In the genomic region with DNA sequence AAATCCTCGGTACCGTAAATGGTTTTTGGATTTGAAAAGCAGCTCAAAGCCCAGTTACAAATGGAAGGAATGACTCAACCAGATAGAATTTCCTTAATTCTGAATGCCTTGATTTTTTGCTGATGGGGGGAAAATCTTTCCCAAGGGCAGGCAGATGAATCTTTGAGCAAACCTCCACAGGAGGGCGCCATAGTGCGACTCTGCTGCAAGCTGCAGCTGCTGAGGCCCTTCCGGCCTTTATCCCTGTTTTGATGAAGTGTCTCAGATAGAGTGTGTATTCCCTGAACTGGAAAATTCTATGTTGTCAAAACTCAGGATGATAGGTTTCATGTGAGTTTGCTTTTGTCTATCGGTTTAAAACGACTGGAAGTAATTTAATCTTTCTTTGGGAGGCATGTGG, we compare ENCODE assay signal across 9 mouse cellular contexts.
DNase-seq lines count a peak whose midpoint lies in the region; ATAC-seq lines count a peak whose summit lies in the region.
"Had no signal": no experiment of that assay in that cellular context is flagged by ENCODE, and none has a peak within 500 bp of the region (broad histone marks: within the 10 kb centered on the region; RNA-seq: fewer than 3 reads in every experiment).

No protein-coding gene starts in this region.

- DNase-seq in spleen, adult 18-20 months = peak; percentile 17 to 63
- DNase-seq in spleen, adult 12 weeks (ENCODE audit: low spot score) = no peak
- peak; percentile 8 for DNase-seq in cerebellum, adult 8-10 months
- peak; percentile 18 to 56 for DNase-seq in gastrocnemius, adult 8-10 months (ENCODE audit: low spot score in 2 of 2)
- peak; percentile 75 for DNase-seq in layer of hippocampus, adult 11-12 months (ENCODE audit: low spot score)
- peak; percentile 71 for DNase-seq in right cerebral cortex, postnatal 25 days
- peak; percentile 43 for DNase-seq in yolk sac, embryonic 10.5 days (ENCODE audit: low spot score)

- H3K4me3 ChIP-seq in lung, embryonic 15.5 days = no peak overlapping the region
- H3K4me3 ChIP-seq: hindbrain, embryonic 15.5 days had no signal

- peaks cover 6% of the 10 kb centered on the region; the same call in 1 of the 2 replicates for H3K4me1 ChIP-seq in lung, embryonic 15.5 days
- H3K4me1 ChIP-seq: hindbrain, embryonic 15.5 days had no signal

- no peaks in the 10 kb centered on the region for H3K36me3 ChIP-seq in lung, embryonic 15.5 days
- H3K36me3 ChIP-seq: hindbrain, embryonic 15.5 days had no signal

- H3K9me3 ChIP-seq in lung, embryonic 15.5 days = no peaks in the 10 kb centered on the region
- H3K9me3 ChIP-seq: hindbrain, embryonic 15.5 days had no signal

- H3K27ac ChIP-seq in lung, embryonic 15.5 days = no peak overlapping the region
- H3K27ac ChIP-seq: hindbrain, embryonic 15.5 days had no signal

- no peaks in the 10 kb centered on the region for H3K27me3 ChIP-seq in lung, embryonic 15.5 days
- H3K27me3 ChIP-seq: hindbrain, embryonic 15.5 days had no signal

- 23% methylated on average over 7 of the region's 7 CpGs for WGBS in lung, embryonic 15.5 days

- ATAC-seq in lung, embryonic 15.5 days (ENCODE audit: borderline replicate concordance, extremely low read depth, low FRiP score, low TSS enrichment) = peak; percentile 57; the same call in 1 of the 2 replicates

- H3K4me2 ChIP-seq in lung, embryonic 15.5 days = no peak overlapping the region
- H3K4me2 ChIP-seq: hindbrain, embryonic 15.5 days had no signal

- no peak overlapping the region for H3K9ac ChIP-seq in lung, embryonic 15.5 days
- H3K9ac ChIP-seq: hindbrain, embryonic 15.5 days had no signal
